Mouse (Mus musculus) stomach, embryonic 15.5 days (tissue): ENCODE data around the gene Cd3d. TPM values are rescaled to one million over a fixed set of nuclear protein-coding genes. Genes with fewer than 3 reads are reported as not detected.

Experiments used
- ATAC-seq: fragments of 200-750 bp; cut with Nextera tagmentation; 2 replicates; pipeline ENCODE4 v1.8.0; 2017; ENCODE audit warnings: low read depth, moderate number of reproducible peaks, moderate TSS enrichment; ENCODE audit not compliant: insufficient read depth, low FRiP score
- H3K27ac ChIP-seq: fragments of 300-500 bp; sonication (generic); 2 replicates; pipeline ENCODE4 v1.5.1; 2015; ENCODE audit warnings: mild to moderate bottlenecking, inconsistent platforms
- H3K27me3 ChIP-seq: fragments of 300-500 bp; sonication (generic); replicated peaks from 2 replicates; pipeline ENCODE4 v1.6.1; 2015; ENCODE audit warnings: inconsistent platforms
- H3K36me3 ChIP-seq: fragments of 300-500 bp; sonication (generic); 2 replicates; pipeline ENCODE4 v1.6.1; 2015; ENCODE audit warnings: inconsistent platforms
- H3K4me1 ChIP-seq: fragments of 300-500 bp; sonication (generic); 2 replicates; pipeline ENCODE4 v1.6.1; 2015; ENCODE audit warnings: inconsistent platforms
- H3K4me2 ChIP-seq: fragments of 300-500 bp; sonication (generic); 2 replicates; pipeline ENCODE4 v1.6.1; 2015; ENCODE audit warnings: mild to moderate bottlenecking, inconsistent platforms
- H3K4me3 ChIP-seq: fragments of 300-500 bp; sonication (generic); replicated peaks from 2 replicates; pipeline ENCODE4 v1.5.1; 2015; ENCODE audit warnings: inconsistent platforms
- H3K9ac ChIP-seq: fragments of 300-500 bp; sonication (generic); 2 replicates; pipeline ENCODE4 v1.6.1; 2015; ENCODE audit warnings: inconsistent platforms
- H3K9me3 ChIP-seq: fragments of 300-500 bp; sonication (generic); 2 replicates; pipeline ENCODE4 v1.6.1; 2016; ENCODE audit warnings: inconsistent platforms
- WGBS: fragments of 180-500 bp; shearing (Covaris S2); methylation state at CpG from one replicate; pipeline ENCODE4 v1.1.7; 2015; 5-methylcytosine and 5-hydroxymethylcytosine counted together
- polyA plus RNA-seq: library from polyadenylated mRNA; unstranded; fragments of >200 nt; fragmentation: Nextera tagmentation; extraction: Ambion mirVana; gene quantifications from 2 replicates; pipeline ENCODE4 v1.2.1, GENCODE M21; 2015

The Cd3d gene
- polyA plus RNA-seq, 1 experiment from 2014 or later: 0.10 TPM

DNA sequence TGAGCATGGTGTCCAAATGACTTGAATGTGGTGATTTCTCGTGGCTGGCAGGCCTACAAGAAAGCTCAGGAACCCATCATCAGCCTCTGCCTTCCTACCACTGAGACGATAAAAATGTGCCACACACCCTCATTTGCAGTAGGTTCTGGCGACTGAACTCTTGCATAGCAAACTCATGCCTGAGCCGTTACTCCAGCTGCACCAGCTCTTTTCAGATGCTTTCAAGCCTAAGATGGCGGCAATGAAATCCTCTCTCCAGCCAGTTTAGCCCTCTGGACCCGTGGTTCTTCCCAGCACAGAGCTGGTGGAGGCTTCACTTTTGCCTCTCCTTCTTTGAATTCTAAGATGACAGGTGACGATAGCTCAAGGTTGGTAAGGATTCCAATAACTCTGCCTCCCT, 1.8 kb upstream of the Cd3d start:
- H3K27ac ChIP-seq: no peak overlapping the region
- H3K4me2 ChIP-seq: no peak overlapping the region
- H3K27me3 ChIP-seq: no peaks in the 10 kb centered on the region
- no peaks in the 10 kb centered on the region for H3K36me3 ChIP-seq
- no peak overlapping the region for H3K9ac ChIP-seq
- H3K9me3 ChIP-seq: no peaks in the 10 kb centered on the region
- no peak overlapping the region for H3K4me3 ChIP-seq
- ATAC-seq: no peak
- no peaks in the 10 kb centered on the region for H3K4me1 ChIP-seq
- 74% methylated on average over 7 of the region's 7 CpGs for WGBS

GRCm38 (mm10) chr9:44980242-44980641, 1.3 kb upstream of the Cd3d start, which contains the start of gene Cd3g:
Cd3g (minus strand) TSS chr9:44980431.
- no peak within 1 kb of the TSS for H3K27ac ChIP-seq
- no peak for ATAC-seq
- no peaks in the 10 kb centered on the region for H3K36me3 ChIP-seq
- H3K9ac ChIP-seq: no peak within 1 kb of the TSS
- no peak within 1 kb of the TSS for H3K4me2 ChIP-seq
- no peaks in the 10 kb centered on the region for H3K27me3 ChIP-seq
- 60% methylated on average over 3 of the region's 3 CpGs for WGBS
- H3K4me3 ChIP-seq: no peak within 1 kb of the TSS
- no peaks in the 10 kb centered on the region for H3K4me1 ChIP-seq
- no peaks in the 10 kb centered on the region for H3K9me3 ChIP-seq

DNA sequence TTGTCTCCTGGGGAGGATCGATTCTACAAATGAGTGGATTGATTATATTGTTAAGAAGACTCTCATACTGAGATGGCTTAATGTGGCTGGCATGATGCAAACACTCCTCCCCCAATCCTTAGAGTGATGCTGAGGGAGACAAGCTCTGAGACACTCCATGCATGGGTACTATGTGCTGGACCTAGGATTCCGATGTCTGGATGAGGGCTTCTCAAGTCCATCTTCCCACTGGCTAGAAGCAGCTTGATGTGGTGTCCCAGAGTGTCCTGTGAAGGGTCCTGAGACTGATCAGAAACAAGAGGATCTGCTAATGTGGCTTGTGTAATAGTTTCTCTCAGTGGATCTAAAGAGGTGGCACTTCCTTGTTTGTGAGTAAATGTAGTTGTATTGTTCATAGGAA, 482 bp upstream of the Cd3d start:
- H3K4me3 ChIP-seq: no peak overlapping the region
- no peak for ATAC-seq
- WGBS: 85% methylated on average over 2 of the region's 2 CpGs
- no peak overlapping the region for H3K27ac ChIP-seq
- no peaks in the 10 kb centered on the region for H3K9me3 ChIP-seq
- H3K4me1 ChIP-seq: no peaks in the 10 kb centered on the region
- no peak overlapping the region for H3K4me2 ChIP-seq
- no peaks in the 10 kb centered on the region for H3K27me3 ChIP-seq
- H3K36me3 ChIP-seq: no peaks in the 10 kb centered on the region
- no peak overlapping the region for H3K9ac ChIP-seq

- H3K4me1 ChIP-seq: no peaks in the 10 kb centered on the region
- no peak overlapping the region for H3K27ac ChIP-seq
- H3K9me3 ChIP-seq: no peaks in the 10 kb centered on the region
- 83% methylated on average over 8 of the region's 8 CpGs for WGBS
- no peak for ATAC-seq
- H3K27me3 ChIP-seq: no peaks in the 10 kb centered on the region
- no peaks in the 10 kb centered on the region for H3K36me3 ChIP-seq
- H3K9ac ChIP-seq: no peak overlapping the region
- H3K4me2 ChIP-seq: no peak overlapping the region
- no peak overlapping the region for H3K4me3 ChIP-seq
Observed at GRCm38 (mm10) chr9:44982081-44982480, 495 bp downstream of the Cd3d start.

DNA sequence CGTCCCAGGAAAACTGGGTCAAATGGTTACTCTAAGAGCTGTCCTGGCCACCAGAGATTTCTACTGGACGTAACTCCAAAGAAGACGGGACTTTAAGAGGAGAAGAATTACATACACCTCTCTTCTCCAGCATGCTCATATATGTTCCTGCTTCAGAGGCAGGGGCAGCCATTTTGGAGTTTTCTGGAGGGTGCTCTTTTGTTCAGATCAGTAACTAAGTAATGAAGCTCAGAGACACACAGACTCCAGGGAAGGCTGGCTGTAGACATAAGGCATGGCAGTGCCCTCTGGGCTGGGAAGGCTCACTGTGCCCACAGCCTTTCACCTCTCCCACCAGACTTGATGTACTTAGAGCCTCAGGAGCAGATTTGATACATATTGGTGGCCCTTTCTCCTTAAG, 945 bp downstream of the Cd3d start:
- 84% methylated on average over 3 of the region's 3 CpGs for WGBS
- H3K4me1 ChIP-seq: no peaks in the 10 kb centered on the region
- no peak overlapping the region for H3K9ac ChIP-seq
- no peaks in the 10 kb centered on the region for H3K9me3 ChIP-seq
- ATAC-seq: no peak
- no peak overlapping the region for H3K4me3 ChIP-seq
- H3K36me3 ChIP-seq: no peaks in the 10 kb centered on the region
- no peak overlapping the region for H3K4me2 ChIP-seq
- no peak overlapping the region for H3K27ac ChIP-seq
- H3K27me3 ChIP-seq: no peaks in the 10 kb centered on the region

DNA sequence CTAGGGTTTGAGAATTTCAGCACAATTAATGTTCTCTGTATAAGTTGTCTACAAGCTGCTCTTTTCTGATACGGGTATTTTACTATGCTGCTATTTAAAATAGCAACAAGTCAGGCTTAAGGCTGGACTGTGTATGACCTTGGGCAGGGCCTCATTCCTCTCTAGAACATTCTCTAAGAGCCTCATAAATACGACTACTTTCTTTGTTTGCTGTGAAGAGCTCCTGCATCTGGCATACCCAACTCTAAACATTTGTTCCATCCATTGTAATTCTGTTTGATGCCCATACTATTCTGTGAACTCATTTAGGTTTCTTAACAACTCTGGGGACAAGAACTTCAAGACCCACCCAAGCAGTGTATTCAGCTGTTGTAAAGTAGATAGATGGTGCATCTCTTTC, 1.4 kb downstream of the Cd3d start:
- H3K4me1 ChIP-seq: no peaks in the 10 kb centered on the region
- no peak for ATAC-seq
- no peak overlapping the region for H3K4me3 ChIP-seq
- no peaks in the 10 kb centered on the region for H3K27me3 ChIP-seq
- no peaks in the 10 kb centered on the region for H3K36me3 ChIP-seq
- no peak overlapping the region for H3K4me2 ChIP-seq
- H3K9ac ChIP-seq: no peak overlapping the region
- 62% methylated on average over 2 of the region's 2 CpGs for WGBS
- H3K27ac ChIP-seq: no peak overlapping the region
- H3K9me3 ChIP-seq: no peaks in the 10 kb centered on the region

GRCm38 (mm10) chr9:44985721-44986161, 4.2 kb downstream of the Cd3d start:
- Histone ChIP-seq H3K36me3 (no peaks in the 10 kb centered on the region), H3K4me2 (no peak overlapping the region), H3K9me3 (no peaks in the 10 kb centered on the region), H3K9ac (no peak overlapping the region), H3K27ac (no peak overlapping the region), H3K4me3 (no peak overlapping the region), H3K27me3 (no peaks in the 10 kb centered on the region), H3K4me1 (no peaks in the 10 kb centered on the region)
- WGBS: 79% methylated on average over 3 of the region's 3 CpGs
- ATAC-seq: no peak

DNA sequence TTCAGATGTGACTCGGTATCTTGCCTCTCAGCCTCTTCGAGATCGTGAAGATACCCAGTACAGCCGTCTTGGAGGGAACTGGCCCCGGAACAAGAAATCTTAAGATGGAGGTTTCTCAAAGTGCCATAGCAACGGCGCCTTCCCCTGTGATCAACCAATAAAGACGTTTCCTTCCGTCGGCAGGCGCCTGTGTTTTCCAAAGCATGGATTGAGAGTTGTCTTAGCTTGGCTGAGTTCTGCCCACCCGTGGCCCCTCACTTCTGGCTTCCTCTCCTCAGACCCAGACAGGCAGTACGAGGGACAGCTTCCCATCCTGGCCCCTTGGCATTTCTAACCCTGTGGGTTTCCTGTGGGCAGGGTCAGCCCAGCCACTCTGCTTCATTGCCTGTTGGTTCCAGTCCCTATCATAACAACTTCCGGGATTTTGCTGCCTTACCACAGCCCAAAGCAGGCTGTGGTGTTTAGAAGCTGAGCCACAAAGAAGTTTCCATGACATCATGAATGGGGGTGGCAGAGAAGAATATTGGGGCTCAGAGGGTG, 4.7 kb downstream of the Cd3d start:
- no peaks in the 10 kb centered on the region for H3K4me1 ChIP-seq
- ATAC-seq: no peak
- no peaks in the 10 kb centered on the region for H3K9me3 ChIP-seq
- H3K27ac ChIP-seq: no peak overlapping the region
- no peak overlapping the region for H3K4me3 ChIP-seq
- no peaks in the 10 kb centered on the region for H3K27me3 ChIP-seq
- H3K4me2 ChIP-seq: no peak overlapping the region
- H3K36me3 ChIP-seq: no peaks in the 10 kb centered on the region
- H3K9ac ChIP-seq: no peak overlapping the region
- 67% methylated on average over 14 of the region's 14 CpGs for WGBS

- Histone ChIP-seq H3K4me2 (no peak overlapping the region), H3K9ac (no peak overlapping the region), H3K27me3 (no peaks in the 10 kb centered on the region), H3K9me3 (no peaks in the 10 kb centered on the region), H3K4me3 (no peak overlapping the region), H3K4me1 (no peaks in the 10 kb centered on the region), H3K36me3 (no peaks in the 10 kb centered on the region), H3K27ac (no peak overlapping the region)
- WGBS: 57% methylated on average over 5 of the region's 5 CpGs
- no peak for ATAC-seq
Observed at GRCm38 (mm10) chr9:44986976-44987375, 5.4 kb downstream of the Cd3d start.

DNA sequence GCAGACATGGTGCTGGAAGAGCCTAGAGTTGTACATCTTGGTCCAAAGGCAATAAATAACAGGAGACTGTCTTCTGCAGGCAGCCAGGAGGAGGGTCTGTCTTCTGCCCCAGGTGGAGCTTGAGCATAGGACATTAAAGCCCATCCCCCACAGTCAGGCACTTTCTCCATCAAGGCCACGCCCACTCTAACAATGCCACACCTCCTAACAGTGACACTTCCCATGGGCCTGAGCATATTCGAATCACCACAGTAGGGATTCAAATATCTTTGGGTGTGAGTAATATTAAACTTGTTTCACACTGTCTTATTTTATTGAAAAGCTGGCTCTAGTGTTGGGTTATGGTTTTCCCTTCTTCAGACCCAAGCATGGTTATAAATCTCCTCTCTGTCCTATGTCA, 10.2 kb downstream of the Cd3d start:
- no peak for ATAC-seq
- 75% methylated on average over 2 of the region's 2 CpGs for WGBS
- Histone ChIP-seq H3K36me3 (no peaks in the 10 kb centered on the region), H3K4me2 (no peak overlapping the region), H3K9ac (no peak overlapping the region), H3K27ac (no peak overlapping the region), H3K4me3 (no peak overlapping the region), H3K27me3 (no peaks in the 10 kb centered on the region), H3K4me1 (no peaks in the 10 kb centered on the region), H3K9me3 (no peaks in the 10 kb centered on the region)

GRCm38 (mm10) chr9:44992271-44992670, 10.7 kb downstream of the Cd3d start:
- Histone ChIP-seq H3K36me3 (no peaks in the 10 kb centered on the region), H3K4me3 (no peak overlapping the region), H3K27me3 (no peaks in the 10 kb centered on the region), H3K4me1 (no peaks in the 10 kb centered on the region), H3K9me3 (no peaks in the 10 kb centered on the region), H3K27ac (no peak overlapping the region), H3K9ac (no peak overlapping the region), H3K4me2 (no peak overlapping the region)
- ATAC-seq: no peak

- WGBS: 64% methylated on average over 2 of the region's 2 CpGs
- no peak for ATAC-seq
Observed at GRCm38 (mm10) chr9:44993268-44993667, 11.7 kb downstream of the Cd3d start.

GRCm38 (mm10) chr9:44994962-44995361, 13.4 kb downstream of the Cd3d start:
- Histone ChIP-seq H3K4me1 (no peaks in the 10 kb centered on the region), H3K36me3 (no peaks in the 10 kb centered on the region), H3K9ac (no peak overlapping the region), H3K4me2 (no peak overlapping the region), H3K4me3 (no peak overlapping the region), H3K27me3 (no peaks in the 10 kb centered on the region), H3K27ac (no peak overlapping the region), H3K9me3 (no peaks in the 10 kb centered on the region)
- ATAC-seq: no peak
- 59% methylated on average over 4 of the region's 4 CpGs for WGBS

More at GRCm38 (mm10) chr9:44993268-44993667, 11.7 kb downstream of the Cd3d start:
- H3K27ac ChIP-seq: no peak overlapping the region
- no peak overlapping the region for H3K4me3 ChIP-seq
- no peaks in the 10 kb centered on the region for H3K9me3 ChIP-seq
- no peak overlapping the region for H3K4me2 ChIP-seq
- no peak overlapping the region for H3K9ac ChIP-seq
- no peaks in the 10 kb centered on the region for H3K36me3 ChIP-seq
- no peaks in the 10 kb centered on the region for H3K27me3 ChIP-seq
- no peaks in the 10 kb centered on the region for H3K4me1 ChIP-seq
